Mouse (Mus musculus): Measurements from ENCODE around the gene Sec16b. TPM values are rescaled to one million over a fixed set of nuclear protein-coding genes. Genes with fewer than 3 reads are reported as not detected.

The Sec16b gene
- total RNA-seq, 2 experiments from 2014 or later: 0.54 to 1.2 TPM

GRCm38 (mm10) chr1:157512690-157513448, 6.3 kb downstream of the Sec16b start:
- ATAC-seq (replicated peaks; ENCODE audit: poor library complexity): no peak

GRCm38 (mm10) chr1:157513559-157513958, 7.0 kb downstream of the Sec16b start:
- ATAC-seq (replicated peaks; ENCODE audit: poor library complexity): no peak

- ATAC-seq (replicated peaks; ENCODE audit: poor library complexity): peak; percentile 47
Measured at GRCm38 (mm10) chr1:157514298-157514697, 7.8 kb downstream of the Sec16b start.

GRCm38 (mm10) chr1:157516838-157517808, 10.6 kb downstream of the Sec16b start:
- peak; percentile 27; the same call in 1 of the 2 replicates for ATAC-seq (replicated peaks; ENCODE audit: poor library complexity)

GRCm38 (mm10) chr1:157518111-157518523, 11.6 kb downstream of the Sec16b start:
- peak; percentile 61 for ATAC-seq (replicated peaks; ENCODE audit: poor library complexity)

GRCm38 (mm10) chr1:157519396-157519795, 12.9 kb downstream of the Sec16b start:
- ATAC-seq (replicated peaks; ENCODE audit: poor library complexity): peak; percentile 45

GRCm38 (mm10) chr1:157522322-157522721, 15.8 kb downstream of the Sec16b start:
- ATAC-seq (replicated peaks; ENCODE audit: poor library complexity): no peak

- peak; percentile 32; the same call in 1 of the 2 replicates for ATAC-seq (replicated peaks; ENCODE audit: poor library complexity)
Measured at GRCm38 (mm10) chr1:157524775-157525174, 18.2 kb downstream of the Sec16b start.

- no peak for ATAC-seq (replicated peaks; ENCODE audit: poor library complexity)
Measured at GRCm38 (mm10) chr1:157525692-157526354, 19.3 kb downstream of the Sec16b start.

GRCm38 (mm10) chr1:157526625-157527024, 20.1 kb downstream of the Sec16b start:
- ATAC-seq (replicated peaks; ENCODE audit: poor library complexity): no peak

GRCm38 (mm10) chr1:157532826-157533460, 26.4 kb downstream of the Sec16b start:
- ATAC-seq (replicated peaks; ENCODE audit: poor library complexity): peak; percentile 79

- ATAC-seq (replicated peaks; ENCODE audit: poor library complexity): no peak
Measured at GRCm38 (mm10) chr1:157535571-157535970, 29.0 kb downstream of the Sec16b start.

- peak; percentile 80 for ATAC-seq (replicated peaks; ENCODE audit: poor library complexity)
Measured at GRCm38 (mm10) chr1:157536471-157536870, 29.9 kb downstream of the Sec16b start.

GRCm38 (mm10) chr1:157537636-157538035, 31.1 kb downstream of the Sec16b start:
- peak; percentile 63 for ATAC-seq (replicated peaks; ENCODE audit: poor library complexity)

- ATAC-seq (replicated peaks; ENCODE audit: poor library complexity): no peak
Measured at GRCm38 (mm10) chr1:157545056-157545455, 38.5 kb downstream of the Sec16b start.

- peak; percentile 70 for ATAC-seq (replicated peaks; ENCODE audit: poor library complexity)
Measured at GRCm38 (mm10) chr1:157547658-157548057, 41.1 kb downstream of the Sec16b start.

GRCm38 (mm10) chr1:157549721-157550120, 43.2 kb downstream of the Sec16b start:
- ATAC-seq (replicated peaks; ENCODE audit: poor library complexity): peak; percentile 38

GRCm38 (mm10) chr1:157552749-157553451, 46.4 kb downstream of the Sec16b start:
- peak; percentile 92 for ATAC-seq (replicated peaks; ENCODE audit: poor library complexity)

GRCm38 (mm10) chr1:157554163-157554562, 47.6 kb downstream of the Sec16b start:
- peak; percentile 54 for ATAC-seq (replicated peaks; ENCODE audit: poor library complexity)

Data from megakaryocyte progenitor cell, adult 5-6 weeks (primary cell).